Comparison of ENCODE assay signal across 9 mouse cellular contexts in the genomic region with DNA sequence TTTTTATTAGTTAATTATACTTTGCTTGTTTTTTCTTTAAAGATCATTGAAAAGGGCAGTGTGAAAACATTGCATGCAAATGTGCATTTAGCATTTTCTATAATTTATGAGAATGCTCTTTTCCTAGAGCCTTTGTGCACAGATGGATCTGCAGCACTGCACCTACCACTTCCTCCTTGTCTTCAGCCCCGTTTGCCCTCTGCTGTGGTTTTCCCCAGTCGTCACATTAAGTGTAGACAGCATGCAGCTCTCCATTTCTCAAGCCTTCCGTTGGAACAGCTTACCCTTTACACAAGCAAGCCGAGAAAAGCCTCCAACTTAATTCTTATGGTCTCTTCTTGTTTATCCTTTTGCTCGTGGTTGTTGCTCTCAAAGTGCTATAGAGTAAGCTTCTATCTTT.
DNase-seq lines count a peak whose midpoint lies in the region; ATAC-seq and TF ChIP-seq lines count a peak whose summit lies in the region.
"Had no signal": no experiment of that assay in that cellular context is flagged by ENCODE, and none has a peak within 500 bp of the region (broad histone marks: within the 10 kb centered on the region; RNA-seq: fewer than 3 reads in every experiment).

No protein-coding gene starts in this region.

- no peak for TF ChIP-seq CTCF in MEL (IDR thresholded peaks at IDR 0.05 in 2 of 3, conservative IDR thresholded peaks at IDR 0.05 in 1 of 3; ENCODE audit: control insufficient read depth in 1 of 3, insufficient read depth in 1 of 3, low read depth in 2 of 3, low read length in 3 of 3, poor library complexity in 1 of 3, severe bottlenecking in 1 of 3)

- DNase-seq in left cerebral cortex, postnatal 25 days (ENCODE audit: low spot score in 2 of 2): peak; percentile 18 to 33
- DNase-seq in left cerebral cortex, postnatal 10 days (ENCODE audit: extremely low spot score in 1 of 2, low spot score in 2 of 2): no peak
- DNase-seq in MEL (ENCODE audit: low read depth, low spot score): peak; percentile 39
- peak; percentile 12 for DNase-seq in fibroblast of lung, adult 2 months (ENCODE audit: low read depth)
- peak; percentile 12 for DNase-seq in telencephalon, adult 2 months (ENCODE audit: low read depth, low spot score)
- DNase-seq in adrenal gland, adult 2 months: no peak
- DNase-seq: kidney, adult 9 months; liver, postnatal 0 days had no signal

- no peak overlapping the region for H3K4me3 ChIP-seq in MEL (ENCODE audit: control insufficient read depth in 1 of 2, insufficient read depth in 1 of 2, low read depth in 2 of 2, low read length in 2 of 2)

- no peak for ATAC-seq in cerebellum, adult (ENCODE audit: insufficient number of reproducible peaks, low FRiP score, low TSS enrichment)
- ATAC-seq: liver, postnatal 0 days had no signal

- peaks cover 8 to 9% of the 10 kb centered on the region in 2 experiments; a peak in 3 of 4 replicates for H3K4me1 ChIP-seq in MEL (ENCODE audit: control insufficient read depth in 1 of 2, insufficient read depth in 2 of 2, low read length in 2 of 2)

- H3K9me3 ChIP-seq in MEL (replicated peaks; ENCODE audit: insufficient read depth, low read length): no peaks in the 10 kb centered on the region

- H3K36me3 ChIP-seq in MEL (ENCODE audit: control insufficient read depth in 1 of 2, insufficient read depth in 2 of 2, low read length in 2 of 2): peaks cover 2 to 13% of the 10 kb centered on the region in 2 experiments

- no peak for TF ChIP-seq EP300 in MEL (IDR thresholded peaks at IDR 0.05; ENCODE audit: low read depth in 1 of 2, low read length in 2 of 2)

- no peaks in the 10 kb centered on the region for H3K79me2 ChIP-seq in MEL (ENCODE audit: control insufficient read depth, insufficient read depth, low read length, poor library complexity)

- no peaks in the 10 kb centered on the region for H3K27me3 ChIP-seq in MEL (ENCODE audit: control insufficient read depth in 1 of 2, insufficient read depth in 2 of 2, low read length in 2 of 2)

- no peak for TF ChIP-seq RAD21 in MEL (IDR thresholded peaks at IDR 0.05; ENCODE audit: low read depth, low read length)

- intact Hi-C loops in left cerebral cortex, postnatal 25 days (cut with DNase I): loop anchor here (2.0 to 5.0 kb wide), 2 partner anchors 39 to 103 kb away; a partner anchor contains a TSS
- intact Hi-C loops in left cerebral cortex, postnatal 10 days (cut with DNase I): no loop called here

- no peak for TF ChIP-seq POLR2A in MEL (IDR thresholded peaks at IDR 0.05; ENCODE audit: control insufficient read depth in 1 of 2, insufficient read depth in 1 of 2, low read depth in 1 of 2, low read length in 2 of 2, poor library complexity in 1 of 2)

- H3K9ac ChIP-seq in MEL (ENCODE audit: control insufficient read depth, low read depth, low read length, poor library complexity, severe bottlenecking): no peak overlapping the region
- H3K9ac ChIP-seq: liver, postnatal 0 days had no signal

- no peak overlapping the region for H3K27ac ChIP-seq in MEL (ENCODE audit: control insufficient read depth, low read depth, low read length)

TF ChIP-seq in MEL, 35 proteins besides CTCF, POLR2A, EP300 and RAD21:
- TF ChIP-seq RCOR1 (IDR thresholded peaks at IDR 0.05; ENCODE audit: low read depth, low read length) (no peak), UBTF (IDR thresholded peaks at IDR 0.05; ENCODE audit: borderline replicate concordance, insufficient read depth, low read depth, low read length) (no peak), POLR2AphosphoS5 (IDR thresholded peaks at IDR 0.05; ENCODE audit: borderline replicate concordance, low read depth, low read length) (no peak), E2F4 (IDR thresholded peaks at IDR 0.05; ENCODE audit: borderline replicate concordance, low read depth, low read length) (no peak), GABPA (IDR thresholded peaks at IDR 0.05; ENCODE audit: low read depth, low read length) (no peak), USF1 (IDR thresholded peaks at IDR 0.05; ENCODE audit: low read depth, low read length) (no peak), POLR2AphosphoS2 (IDR thresholded peaks at IDR 0.05; ENCODE audit: low read length) (no peak), GATA1 (IDR thresholded peaks at IDR 0.05; ENCODE audit: low read depth, low read length) (no peak), MAZ (IDR thresholded peaks at IDR 0.05; ENCODE audit: low read depth, low read length) (no peak), BHLHE40 (IDR thresholded peaks at IDR 0.05; ENCODE audit: borderline replicate concordance, low read depth, low read length) (no peak), HCFC1 (IDR thresholded peaks at IDR 0.05; ENCODE audit: low read depth, low read length) (no peak), SIN3A (IDR thresholded peaks at IDR 0.05; ENCODE audit: low read length) (no peak), ZMIZ1 (IDR thresholded peaks at IDR 0.05; ENCODE audit: low read depth, low read length) (no peak), MAX (IDR thresholded peaks at IDR 0.05; ENCODE audit: low read length) (no peak), ETS1 (IDR thresholded peaks at IDR 0.05; ENCODE audit: low read depth, low read length) (no peak), MEF2A (IDR thresholded peaks at IDR 0.05; ENCODE audit: extremely low read depth, insufficient replicate concordance, low read depth, low read length, poor library complexity, severe bottlenecking) (no peak)

Comparison
In these comparisons a context has a peak if more than half of its experiments do, and no peak if none do; other contexts are left out.
1. DNase-seq: peak in left cerebral cortex, postnatal 25 days (2 of 2), MEL (single experiment), fibroblast of lung, adult 2 months (single experiment) and telencephalon, adult 2 months (single experiment); none in left cerebral cortex, postnatal 10 days (0 of 2) and adrenal gland, adult 2 months (single experiment).